Mouse (Mus musculus): ENCODE data around the gene Vmn1r1. TPM values are rescaled to one million over a fixed set of nuclear protein-coding genes. Genes with fewer than 3 reads are reported as not detected.

Gene Vmn1r1
- polyA plus RNA-seq, 1 experiment from 2014 or later = not detected

GRCm38 (mm10) chr1:182130830-182131229, 33.5 kb downstream of the Vmn1r1 start:
- H3K27me3 ChIP-seq = no peaks in the 10 kb centered on the region
- H3K9me3 ChIP-seq (replicated peaks) = no peaks in the 10 kb centered on the region
- ATAC-seq (replicated peaks; ENCODE audit: insufficient number of reproducible peaks, insufficient read depth, low FRiP score, low read depth) = no peak
- 42% methylated on average over 2 of the region's 2 CpGs for WGBS
- H3K9ac ChIP-seq = no peak overlapping the region
- H3K36me3 ChIP-seq = peaks cover 16% of the 10 kb centered on the region; the same call in 1 of the 2 replicates
- H3K4me1 ChIP-seq (replicated peaks) = peaks cover 9% of the 10 kb centered on the region
- no peak overlapping the region for H3K27ac ChIP-seq
- H3K4me3 ChIP-seq = no peak overlapping the region
- no peak overlapping the region for H3K4me2 ChIP-seq

- Histone ChIP-seq H3K9ac (peak overlapping the region; percentile 81), H3K4me2 (peak overlapping the region; percentile 70), H3K27me3 (0 out of 2 replicates have a peak, but pooled peaks cover 2% of the 10 kb centered on the region), H3K9me3 (replicated peaks) (no peaks in the 10 kb centered on the region), H3K4me3 (peak overlapping the region; percentile 92), H3K4me1 (replicated peaks) (peaks cover 18% of the 10 kb centered on the region), H3K36me3 (peaks cover 14% of the 10 kb centered on the region; the same call in 1 of the 2 replicates), H3K27ac (peak overlapping the region; percentile 90)
- ATAC-seq (replicated peaks; ENCODE audit: insufficient number of reproducible peaks, insufficient read depth, low FRiP score, low read depth) = peak; percentile 91
- under 1% methylated on average over 33 of the region's 33 CpGs for WGBS
Measured at GRCm38 (mm10) chr1:182124924-182125368, 39.3 kb downstream of the Vmn1r1 start.

GRCm38 (mm10) chr1:182124506-182124905, 39.8 kb downstream of the Vmn1r1 start, which contains the start of gene Srp9:
Gene Srp9 (plus strand): TSS chr1:182124737.
- ATAC-seq (replicated peaks; ENCODE audit: insufficient number of reproducible peaks, insufficient read depth, low FRiP score, low read depth) = peak; percentile 98
- peaks cover 9% of the 10 kb centered on the region; the same call in 1 of the 2 replicates for H3K36me3 ChIP-seq
- peak within 1 kb of the TSS; percentile 90 for H3K27ac ChIP-seq
- H3K9ac ChIP-seq = peak within 1 kb of the TSS; percentile 81
- 0 out of 2 replicates have a peak, but pooled peaks cover 2% of the 10 kb centered on the region for H3K27me3 ChIP-seq
- H3K9me3 ChIP-seq (replicated peaks) = no peaks in the 10 kb centered on the region
- H3K4me2 ChIP-seq = peak within 1 kb of the TSS; percentile 70
- H3K4me1 ChIP-seq (replicated peaks) = peaks cover 18% of the 10 kb centered on the region
- H3K4me3 ChIP-seq = peak within 1 kb of the TSS; percentile 92
- WGBS = under 1% methylated on average over 37 of the region's 37 CpGs

GRCm38 (mm10) chr1:182122413-182122812, 41.9 kb downstream of the Vmn1r1 start:
- no peak overlapping the region for H3K9ac ChIP-seq
- WGBS = 80% methylated on average over 4 of the region's 4 CpGs

GRCm38 (mm10) chr1:182115651-182116408, 48.5 kb downstream of the Vmn1r1 start:
- Histone ChIP-seq H3K4me2 (peak overlapping the region; percentile 23; the same call in 1 of the 2 replicates), H3K27me3 (no peaks in the 10 kb centered on the region), H3K9me3 (replicated peaks) (no peaks in the 10 kb centered on the region), H3K4me1 (replicated peaks) (peaks cover 21% of the 10 kb centered on the region), H3K36me3 (no peaks in the 10 kb centered on the region), H3K27ac (no peak overlapping the region), H3K4me3 (no peak overlapping the region), H3K9ac (no peak overlapping the region)
- 51% methylated on average over 7 of the region's 7 CpGs for WGBS
- ATAC-seq (replicated peaks; ENCODE audit: insufficient number of reproducible peaks, insufficient read depth, low FRiP score, low read depth) = no peak

More at GRCm38 (mm10) chr1:182122413-182122812, 41.9 kb downstream of the Vmn1r1 start:
- no peaks in the 10 kb centered on the region for H3K9me3 ChIP-seq (replicated peaks)
- H3K4me2 ChIP-seq = no peak overlapping the region
- ATAC-seq (replicated peaks; ENCODE audit: insufficient number of reproducible peaks, insufficient read depth, low FRiP score, low read depth) = no peak
- no peak overlapping the region for H3K27ac ChIP-seq
- peaks cover 14% of the 10 kb centered on the region for H3K4me1 ChIP-seq (replicated peaks)
- H3K36me3 ChIP-seq = no peaks in the 10 kb centered on the region
- 0 out of 2 replicates have a peak, but pooled peaks cover 2% of the 10 kb centered on the region for H3K27me3 ChIP-seq
- H3K4me3 ChIP-seq = no peak overlapping the region

GRCm38 (mm10) chr1:182115197-182115596, 49.1 kb downstream of the Vmn1r1 start:
- ATAC-seq (replicated peaks; ENCODE audit: insufficient number of reproducible peaks, insufficient read depth, low FRiP score, low read depth) = no peak
- Histone ChIP-seq H3K9me3 (replicated peaks) (no peaks in the 10 kb centered on the region), H3K4me2 (peak overlapping the region; percentile 23; the same call in 1 of the 2 replicates), H3K4me3 (no peak overlapping the region), H3K36me3 (no peaks in the 10 kb centered on the region), H3K9ac (no peak overlapping the region), H3K4me1 (replicated peaks) (peaks cover 26% of the 10 kb centered on the region), H3K27ac (no peak overlapping the region), H3K27me3 (no peaks in the 10 kb centered on the region)
- WGBS = 16% methylated on average over 5 of the region's 5 CpGs

- H3K27me3 ChIP-seq = no peaks in the 10 kb centered on the region
- 60% methylated on average over 19 of the region's 19 CpGs for WGBS
- no peaks in the 10 kb centered on the region for H3K9me3 ChIP-seq (replicated peaks)
- no peak overlapping the region for H3K9ac ChIP-seq
- no peak overlapping the region for H3K4me2 ChIP-seq
- H3K27ac ChIP-seq = no peak overlapping the region
- ATAC-seq (replicated peaks; ENCODE audit: insufficient number of reproducible peaks, insufficient read depth, low FRiP score, low read depth) = no peak
- H3K4me1 ChIP-seq (replicated peaks) = peaks cover 26% of the 10 kb centered on the region
- H3K36me3 ChIP-seq = no peaks in the 10 kb centered on the region
- H3K4me3 ChIP-seq = no peak overlapping the region
Measured at GRCm38 (mm10) chr1:182113587-182114500, 50.4 kb downstream of the Vmn1r1 start.

GRCm38 (mm10) chr1:182113131-182113530, 51.2 kb downstream of the Vmn1r1 start:
- Histone ChIP-seq H3K4me2 (no peak overlapping the region), H3K9me3 (replicated peaks) (no peaks in the 10 kb centered on the region), H3K36me3 (no peaks in the 10 kb centered on the region), H3K9ac (no peak overlapping the region), H3K4me1 (replicated peaks) (peaks cover 28% of the 10 kb centered on the region), H3K4me3 (no peak overlapping the region), H3K27ac (no peak overlapping the region), H3K27me3 (no peaks in the 10 kb centered on the region)
- 73% methylated on average over 11 of the region's 11 CpGs for WGBS
- no peak for ATAC-seq (replicated peaks; ENCODE audit: insufficient number of reproducible peaks, insufficient read depth, low FRiP score, low read depth)

- Histone ChIP-seq H3K27me3 (no peaks in the 10 kb centered on the region), H3K4me3 (no peak overlapping the region), H3K9me3 (replicated peaks) (no peaks in the 10 kb centered on the region), H3K36me3 (no peaks in the 10 kb centered on the region), H3K9ac (no peak overlapping the region), H3K4me1 (replicated peaks) (peaks cover 32% of the 10 kb centered on the region), H3K4me2 (no peak overlapping the region), H3K27ac (no peak overlapping the region)
- WGBS = 79% methylated on average over 15 of the region's 15 CpGs
- no peak for ATAC-seq (replicated peaks; ENCODE audit: insufficient number of reproducible peaks, insufficient read depth, low FRiP score, low read depth)
Measured at GRCm38 (mm10) chr1:182112385-182112784, 51.9 kb downstream of the Vmn1r1 start.

- Histone ChIP-seq H3K36me3 (no peaks in the 10 kb centered on the region), H3K4me2 (no peak overlapping the region), H3K9ac (peak overlapping the region; percentile 16; the same call in 1 of the 2 replicates), H3K9me3 (replicated peaks) (no peaks in the 10 kb centered on the region), H3K27me3 (no peaks in the 10 kb centered on the region), H3K4me3 (no peak overlapping the region), H3K27ac (peak overlapping the region; percentile 7; the same call in 1 of the 2 replicates), H3K4me1 (replicated peaks) (peaks cover 36% of the 10 kb centered on the region)
- WGBS = 65% methylated on average over 14 of the region's 14 CpGs
- ATAC-seq (replicated peaks; ENCODE audit: insufficient number of reproducible peaks, insufficient read depth, low FRiP score, low read depth) = peak; percentile 65
Measured at GRCm38 (mm10) chr1:182111386-182112317, 52.6 kb downstream of the Vmn1r1 start.
